Mouse (Mus musculus) G1E (cell line): ENCODE results near the gene Atp5mpl. TPM values are rescaled to one million over a fixed set of nuclear protein-coding genes. Genes with fewer than 3 reads are reported as not detected.

ENCODE experiments used
- ATAC-seq: 2 replicates; pipeline ENCODE4 v1.8.0; 2016; ENCODE audit warnings: mild to moderate bottlenecking; ENCODE audit not compliant: insufficient number of reproducible peaks, poor library complexity, low FRiP score, severe bottlenecking; ENCODE audit errors: extremely low read depth
- DNase-seq: peaks from one replicate; pipeline ENCODE4 v3.0.0; 2012; ENCODE audit warnings: low spot score
- H3K27me3 ChIP-seq: 2 replicates; pipeline ENCODE4 v1.6.1; 2012; ENCODE audit warnings: mild to moderate bottlenecking, low read length, inconsistent platforms; ENCODE audit not compliant: insufficient read depth
- H3K36me3 ChIP-seq: replicated peaks from 2 replicates; pipeline ENCODE3; 2012; ENCODE audit warnings: mild to moderate bottlenecking, inconsistent platforms
- H3K4me1 ChIP-seq: 2 replicates; pipeline ENCODE4 v1.6.1; 2012; ENCODE audit warnings: low read depth, low read length, inconsistent platforms, mixed read lengths; ENCODE audit not compliant: insufficient read depth
- H3K4me3 ChIP-seq: 2 replicates; pipeline ENCODE4 v1.5.1; 2012; ENCODE audit warnings: low read depth, mild to moderate bottlenecking, inconsistent platforms, low read length, moderate library complexity, mixed read lengths
- H3K9me3 ChIP-seq: replicated peaks from 2 replicates; pipeline ENCODE4 v1.6.1; 2012; ENCODE audit warnings: inconsistent platforms
- CTCF ChIP-seq: IDR thresholded peaks from 2 replicates; pipeline ENCODE4 v1.5.1; 2012; ENCODE audit warnings: low read depth, low read length, inconsistent platforms, mixed read lengths
- GATA1 ChIP-seq: IDR thresholded peaks from 2 replicates; pipeline ENCODE4 v1.6.1; 2012; ENCODE audit warnings: borderline replicate concordance, low read length, inconsistent platforms, mixed read lengths
- GATA2 ChIP-seq: IDR thresholded peaks from 2 replicates; pipeline ENCODE4 v1.6.1; 2012; ENCODE audit warnings: low read depth, low read length, inconsistent platforms, borderline replicate concordance
- POLR2AphosphoS5 ChIP-seq: IDR thresholded peaks from 2 replicates; pipeline ENCODE4 v1.6.1; 2012; ENCODE audit warnings: low read depth, low read length, inconsistent platforms; ENCODE audit not compliant: insufficient replicate concordance
- TAL1 ChIP-seq: conservative IDR thresholded peaks from 2 replicates; pipeline ENCODE4 v1.6.1; 2012; ENCODE audit warnings: low read depth, low read length, inconsistent platforms, mixed read lengths
- polyA plus RNA-seq: library from polyadenylated mRNA; stranded (reverse); fragments of >175 nt; gene quantifications from 2 replicates; pipeline ENCODE4 v1.2.3, GENCODE M21; 2012
- total RNA-seq, 2 experiments: library from RNA; stranded (forward) in 1 of 2; stranded (reverse) in 1 of 2; fragments of 200-1000 nt in 1 of 2; fragments of >200 nt in 1 of 2; fragmentation: Nextera tagmentation in 1 of 2; gene quantifications; 2 replicates each; pipeline ENCODE4 v1.2.3; 2014 to 2017

Gene Atp5mpl
- total and polyA plus RNA-seq, 3 experiments: 17.7 to 1,593 (median 56.4) TPM

DNA sequence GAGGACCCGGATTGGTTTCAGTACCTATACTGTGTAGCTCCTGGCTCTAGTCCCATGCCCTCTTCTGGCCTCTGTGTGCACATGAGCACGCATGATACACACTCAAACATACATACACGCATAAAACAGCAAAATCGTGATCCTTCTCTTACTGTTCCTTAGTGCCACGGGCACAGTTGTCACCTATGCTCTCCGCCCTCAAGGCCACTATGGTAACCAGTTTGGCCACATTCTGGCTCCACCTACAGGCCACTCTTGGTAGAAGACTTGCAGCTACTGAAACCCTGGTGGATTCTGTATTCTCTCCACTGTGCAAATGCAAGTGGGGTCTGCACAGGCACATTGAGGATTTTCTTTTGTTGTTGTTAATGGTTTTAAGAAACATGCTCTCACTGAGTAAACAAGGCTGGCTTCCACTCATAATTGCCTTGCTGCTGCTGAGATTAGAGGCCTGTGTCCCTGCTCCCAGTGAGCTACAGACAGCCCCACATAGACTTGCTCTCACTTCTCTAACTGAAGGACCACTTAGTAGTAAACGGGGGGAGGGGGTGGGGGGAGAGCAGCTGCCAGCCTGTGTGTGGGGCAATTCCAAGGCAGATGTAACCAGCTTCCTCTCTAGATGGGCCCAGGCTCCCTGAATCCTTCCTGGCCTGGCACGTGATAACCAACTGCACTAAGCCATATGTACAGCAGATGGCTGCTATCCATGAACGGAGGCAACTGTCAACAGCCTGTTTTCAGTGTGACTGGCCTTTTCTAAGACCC is 8.5 kb downstream of the Atp5mpl start:
- TF ChIP-seq CTCF (peak; percentile 87), GATA2 (no peak), GATA1 (no peak), TAL1 (no peak), POLR2AphosphoS5 (no peak)
- H3K27me3 ChIP-seq: peaks cover 14% of the 10 kb centered on the region
- peak; percentile 78 for ATAC-seq
- H3K36me3 ChIP-seq: peaks cover 51% of the 10 kb centered on the region
- DNase-seq: peak; percentile 64
- peaks cover 12% of the 10 kb centered on the region for H3K4me1 ChIP-seq
- H3K9me3 ChIP-seq: 0 out of 2 replicates have a peak, but pooled peaks cover 4% of the 10 kb centered on the region
- H3K4me3 ChIP-seq: no peak overlapping the region

DNA sequence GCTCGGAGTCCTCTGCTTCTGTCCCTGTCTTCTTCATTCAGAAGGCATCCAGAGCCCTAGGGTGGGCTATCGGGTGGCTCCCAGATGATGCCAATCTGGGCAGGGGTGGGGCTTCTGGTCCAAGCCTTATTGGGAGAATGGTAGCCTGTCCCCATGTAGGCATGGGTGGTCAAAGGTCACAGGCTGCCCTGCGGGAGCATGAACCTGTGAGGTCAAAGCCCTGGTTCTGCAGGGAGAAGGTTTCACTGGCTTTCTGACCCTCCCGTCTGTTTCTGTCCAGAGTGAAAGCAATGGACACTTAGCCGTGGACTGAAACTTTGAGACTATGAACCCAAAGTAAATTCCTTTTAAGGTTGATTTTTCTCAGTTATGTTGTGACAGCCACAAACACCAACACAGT is 10.6 kb downstream of the Atp5mpl start:
- ATAC-seq (no peak), DNase-seq (no peak)
- no peak for TF ChIP-seq GATA2
- no peak for TF ChIP-seq CTCF
- no peak for TF ChIP-seq TAL1
- no peak for TF ChIP-seq POLR2AphosphoS5
- no peak for TF ChIP-seq GATA1
- Histone ChIP-seq H3K4me3 (no peak overlapping the region), H3K27me3 (peaks cover 28% of the 10 kb centered on the region), H3K9me3 (0 out of 2 replicates have a peak, but pooled peaks cover 4% of the 10 kb centered on the region), H3K36me3 (peaks cover 30% of the 10 kb centered on the region), H3K4me1 (peaks cover 11% of the 10 kb centered on the region)

DNA sequence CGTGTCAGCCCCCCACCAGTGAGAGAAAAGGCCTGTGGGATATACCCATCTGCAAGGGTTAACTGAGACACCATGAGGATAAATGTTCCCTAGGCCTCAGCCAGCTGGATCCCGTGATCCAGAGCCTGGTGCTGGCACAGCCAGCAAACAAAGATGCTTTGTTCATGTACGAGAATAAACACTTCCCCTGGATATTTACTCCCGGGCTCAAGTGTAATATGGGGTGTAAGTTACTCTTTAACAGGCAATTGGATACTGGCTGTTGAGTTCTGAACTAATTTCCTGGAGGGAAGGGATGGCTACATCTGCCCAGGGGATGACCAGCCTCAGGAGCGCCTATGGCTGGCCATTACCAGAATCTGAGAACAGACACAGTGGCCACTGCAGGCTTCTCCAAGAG is 15.1 kb downstream of the Atp5mpl start:
- Histone ChIP-seq H3K4me1 (peaks cover 14% of the 10 kb centered on the region), H3K9me3 (no peaks in the 10 kb centered on the region), H3K27me3 (peaks cover 42% of the 10 kb centered on the region), H3K36me3 (peaks cover 2% of the 10 kb centered on the region), H3K4me3 (no peak overlapping the region)
- no peak for ATAC-seq
- TF ChIP-seq TAL1: no peak
- no peak for TF ChIP-seq CTCF
- TF ChIP-seq POLR2AphosphoS5: no peak
- no peak for TF ChIP-seq GATA1
- no peak for TF ChIP-seq GATA2
- no peak for DNase-seq

DNA sequence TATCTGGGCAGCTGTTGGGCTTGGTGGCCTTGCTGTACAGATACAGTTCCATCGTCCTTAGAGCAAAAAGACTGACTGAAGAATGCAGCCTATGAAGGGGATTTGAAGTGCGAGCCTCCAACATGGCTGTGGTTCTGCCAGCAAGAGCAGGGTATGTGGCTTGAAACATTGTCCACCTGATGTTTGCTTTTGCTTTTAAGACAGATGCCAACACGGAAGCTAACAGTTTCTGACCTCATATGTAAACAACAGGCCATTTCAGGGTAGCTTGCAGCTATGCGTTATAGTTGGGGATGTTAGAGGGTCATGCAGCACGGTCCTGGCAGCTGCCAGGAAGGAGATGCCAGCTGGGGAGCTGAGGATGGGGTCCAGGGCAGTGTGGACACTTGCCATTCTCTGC is 16.3 kb downstream of the Atp5mpl start:
- DNase-seq (no peak), ATAC-seq (no peak)
- TF ChIP-seq TAL1 (no peak), CTCF (no peak), GATA2 (no peak), POLR2AphosphoS5 (no peak), GATA1 (no peak)
- H3K4me1 ChIP-seq: peaks cover 24% of the 10 kb centered on the region
- peaks cover 2% of the 10 kb centered on the region for H3K36me3 ChIP-seq
- no peaks in the 10 kb centered on the region for H3K9me3 ChIP-seq
- no peak overlapping the region for H3K4me3 ChIP-seq
- peaks cover 35% of the 10 kb centered on the region for H3K27me3 ChIP-seq

DNA sequence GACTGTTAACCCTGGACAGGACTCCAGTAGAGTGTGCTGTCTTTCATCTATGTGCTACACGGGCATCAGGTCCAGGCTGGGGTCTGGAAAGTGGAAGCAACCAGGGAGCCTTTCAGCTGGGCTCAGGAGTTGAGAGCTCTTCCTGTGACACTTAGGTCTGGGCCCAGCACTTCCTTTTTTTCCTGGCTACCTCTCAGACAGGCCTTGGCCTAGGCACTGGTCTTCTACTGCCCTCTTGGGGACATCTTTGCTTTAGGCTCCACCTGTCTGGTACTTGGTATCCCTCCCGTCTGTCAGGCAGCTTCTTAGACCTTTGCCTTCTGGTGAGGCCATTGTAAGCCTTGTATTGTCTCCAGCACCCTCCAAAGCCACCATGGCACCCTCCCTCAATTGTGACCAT is 20.1 kb downstream of the Atp5mpl start:
- peaks cover 58% of the 10 kb centered on the region for H3K4me1 ChIP-seq

More for the DNA sequence above, 20.1 kb downstream of the Atp5mpl start:
- no peaks in the 10 kb centered on the region for H3K9me3 ChIP-seq
- H3K36me3 ChIP-seq: peaks cover 19% of the 10 kb centered on the region
- peak; percentile 23 for ATAC-seq
- peaks cover 14% of the 10 kb centered on the region for H3K27me3 ChIP-seq
- TF ChIP-seq CTCF: peak; percentile 77; the same call in 1 of the 2 replicates
- 0 out of 2 replicates have a peak, but pooled peaks have one; percentile 3 for TF ChIP-seq POLR2AphosphoS5
- no peak for TF ChIP-seq GATA1
- H3K4me3 ChIP-seq: peak overlapping the region; percentile 72; the same call in 1 of the 2 replicates
- peak; percentile 86 for DNase-seq
